Mouse (Mus musculus) left cerebral cortex, postnatal 25 days (tissue): ENCODE data around the gene 1700016K19Rik. TPM values are rescaled to one million over a fixed set of nuclear protein-coding genes. Genes with fewer than 3 reads are reported as not detected.
A peak's percentile ranks its signal among the peaks of the same experiment; 100 is the strongest.
"Not testable (repeated sequence)": the region's sequence is repeated elsewhere in the genome, so short reads cannot be mapped to it uniquely, and the experiment has no call there.

Experiments used
- DNase-seq, 2 experiments: peaks; one replicate each; pipeline ENCODE4 v3.0.0; 2022; ENCODE audit warnings: low spot score in 2 of 2, mixed read lengths in 1 of 2
- intact Hi-C: fragments of 180-260 bp; cut with DNase I; formaldehyde crosslinking; loops from one replicate; pipeline ENCODE4 v1.15.1; 2025
- total RNA-seq, 2 experiments: library from RNA; stranded (reverse); gene quantifications; 2 replicates each; pipeline ENCODE4 v1.2.3; 2021

1700016K19Rik gene
- total RNA-seq, 2 experiments from 2014 or later, result 4.6 TPM

DNA sequence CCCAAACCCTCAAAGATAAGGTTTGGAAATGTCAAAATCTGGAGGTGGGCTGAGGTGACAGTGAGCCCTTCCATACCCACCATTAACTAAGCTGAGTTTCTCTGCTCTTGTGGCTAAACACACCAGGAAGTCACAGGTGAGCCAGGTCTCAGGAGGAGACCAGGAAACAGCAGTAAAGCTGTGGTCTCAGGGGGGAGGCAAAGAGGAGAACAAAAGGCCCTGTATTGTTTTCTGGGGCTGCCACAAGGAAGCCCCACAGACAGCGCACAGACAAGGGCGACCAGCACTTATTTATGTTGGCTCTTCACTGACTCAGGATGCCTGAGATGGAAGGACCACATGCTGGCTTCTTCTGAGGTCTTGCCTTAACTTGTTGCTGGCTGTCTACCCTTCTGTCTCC lies 19.3 kb upstream of the 1700016K19Rik start:
- intact Hi-C loops, result no loop called here
- DNase-seq, result no peak

DNA sequence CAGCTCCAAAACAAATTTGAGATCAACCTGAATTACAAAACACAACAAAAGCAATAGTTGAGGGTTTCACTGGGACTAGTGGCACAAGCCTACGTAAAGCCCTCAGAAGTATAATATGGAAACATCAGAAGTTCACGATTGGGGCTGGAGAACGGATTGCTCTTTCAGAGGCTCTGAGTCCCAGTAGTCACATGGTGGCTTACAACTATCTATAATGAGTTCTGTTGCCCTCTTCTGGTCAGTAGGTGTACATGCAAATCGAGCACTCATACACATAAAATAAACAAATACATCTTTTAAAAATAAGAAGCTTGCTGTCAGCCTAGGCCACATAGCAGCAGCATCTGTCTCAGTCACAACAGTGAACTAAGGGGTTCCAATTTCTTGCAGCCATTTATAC lies 16.5 kb upstream of the 1700016K19Rik start:
- intact Hi-C loops, result no loop called here
- DNase-seq, result no peak

DNA sequence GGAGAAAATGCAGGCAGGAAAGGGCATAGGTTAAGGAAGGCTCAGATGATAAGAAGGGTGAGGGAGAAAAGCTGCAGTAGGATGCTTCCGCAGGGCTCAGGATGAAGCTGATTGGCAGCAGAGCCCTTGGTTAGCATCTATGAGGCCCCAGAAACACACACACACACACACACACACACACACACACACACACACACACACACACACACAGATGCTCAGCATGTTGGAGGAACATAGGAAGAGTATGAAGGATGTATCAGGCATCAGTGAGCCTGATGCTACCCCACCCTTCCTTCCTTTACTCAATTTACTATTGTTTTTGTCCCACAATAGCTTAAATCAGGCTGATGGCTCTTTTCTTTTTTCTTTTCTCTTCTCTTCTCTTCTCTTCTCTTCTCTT lies 15.1 kb upstream of the 1700016K19Rik start:
- DNase-seq, result no peak
- intact Hi-C loops, result no loop called here

DNA sequence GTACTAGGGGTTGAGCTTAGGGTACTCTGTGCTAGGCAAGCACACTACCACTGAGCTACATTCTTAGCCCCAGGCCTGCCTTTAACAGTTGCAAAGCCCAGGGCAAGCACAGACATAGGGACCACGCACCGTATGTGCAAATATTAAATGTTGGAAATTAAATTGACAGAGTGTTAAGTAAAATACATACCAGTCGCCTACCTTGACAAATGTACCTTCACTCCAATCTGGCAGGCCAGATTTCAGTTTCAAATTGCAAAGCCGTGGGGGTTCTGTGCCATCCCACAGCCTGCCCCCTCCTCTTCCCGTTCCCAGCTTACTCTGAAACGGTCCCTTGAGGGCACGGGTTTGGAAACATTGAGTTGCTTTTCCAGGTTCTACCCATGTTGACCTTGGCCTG lies 13.8 kb upstream of the 1700016K19Rik start:
- no peak for DNase-seq
- intact Hi-C loops, result no loop called here

DNA sequence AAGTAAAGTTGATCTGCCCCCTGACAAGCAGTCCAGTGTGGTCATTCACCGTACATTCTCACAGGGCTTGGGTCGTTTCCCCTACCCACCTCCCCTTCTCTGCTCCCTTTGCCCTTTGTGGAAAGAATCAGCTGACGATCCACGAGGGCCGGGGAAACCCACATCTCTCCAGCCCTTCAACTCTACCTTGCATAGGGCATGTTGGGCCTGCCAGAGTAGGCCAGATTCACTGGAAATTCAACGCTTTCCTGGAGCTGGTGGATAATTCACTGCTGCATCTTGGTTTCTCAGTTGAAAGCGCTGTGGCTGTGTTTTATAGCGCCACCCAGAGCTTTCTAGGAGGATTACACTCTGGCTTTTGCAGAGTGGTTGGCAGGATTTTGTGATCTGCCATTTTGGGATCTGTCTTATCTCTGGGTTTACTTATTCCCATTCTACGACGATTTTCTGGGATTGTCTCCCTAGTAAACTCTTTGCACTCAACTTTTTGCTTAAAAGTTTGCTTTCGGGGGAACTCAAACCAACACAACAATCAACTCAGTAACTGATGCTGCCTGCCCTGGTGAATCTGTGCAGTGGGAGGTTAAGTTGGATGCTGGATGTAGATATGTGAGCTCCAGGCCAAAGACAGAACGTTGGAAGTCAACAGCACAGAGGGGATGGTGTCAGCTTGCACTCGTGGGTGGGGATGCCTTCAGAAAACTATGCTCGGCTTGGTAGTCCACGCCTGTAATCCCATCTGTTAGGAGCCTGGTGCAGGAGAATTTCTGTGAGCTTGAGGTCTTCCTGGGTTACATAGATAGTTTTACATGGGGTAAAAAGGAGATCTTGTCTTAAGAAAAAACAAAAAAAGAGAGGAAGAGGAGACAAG lies 8.5 kb upstream of the 1700016K19Rik start:
- intact Hi-C loops, result no loop called here
- no peak for DNase-seq

DNA sequence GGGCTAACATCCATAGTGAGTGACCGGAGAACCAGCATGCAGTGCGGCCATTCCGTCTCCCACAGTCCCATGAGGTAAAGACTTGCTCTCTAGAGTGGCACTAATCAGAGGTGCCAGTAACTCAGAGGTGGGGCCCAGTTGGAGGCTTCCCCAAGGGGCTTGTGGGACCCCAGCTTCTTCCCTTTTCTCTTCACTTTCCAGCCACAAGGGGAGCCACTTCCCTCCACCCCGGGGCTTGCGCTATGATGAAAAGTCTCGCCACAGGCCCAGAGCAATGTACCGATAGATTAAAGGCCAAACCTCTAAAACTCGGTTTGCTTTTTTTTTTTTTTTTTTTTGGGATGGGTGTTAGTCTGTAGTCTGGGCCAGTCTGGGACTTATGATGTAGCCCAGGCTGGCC lies 7.8 kb upstream of the 1700016K19Rik start:
- DNase-seq, result no peak
- intact Hi-C loops, result no loop called here

DNA sequence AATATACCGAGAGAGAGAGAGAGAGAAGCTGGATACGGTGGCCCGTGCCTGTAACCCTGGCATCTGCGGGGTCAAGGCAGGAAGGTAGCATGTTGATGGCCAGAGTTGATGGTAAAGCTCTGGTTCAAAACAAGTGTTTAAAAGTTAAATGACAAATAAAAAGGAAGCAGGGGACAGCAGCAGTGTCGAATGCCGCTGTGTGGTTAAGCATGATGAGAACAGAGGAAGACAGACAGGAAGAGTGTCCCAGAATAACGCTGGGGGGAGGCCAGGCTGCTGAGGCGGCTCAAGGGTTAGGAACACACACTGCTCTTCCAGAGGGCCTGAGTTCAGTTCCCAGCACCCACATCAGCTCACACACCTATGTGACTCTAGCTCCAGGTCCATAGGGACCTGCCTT lies 7.2 kb upstream of the 1700016K19Rik start:
- intact Hi-C loops, result no loop called here
- no peak for DNase-seq

DNA sequence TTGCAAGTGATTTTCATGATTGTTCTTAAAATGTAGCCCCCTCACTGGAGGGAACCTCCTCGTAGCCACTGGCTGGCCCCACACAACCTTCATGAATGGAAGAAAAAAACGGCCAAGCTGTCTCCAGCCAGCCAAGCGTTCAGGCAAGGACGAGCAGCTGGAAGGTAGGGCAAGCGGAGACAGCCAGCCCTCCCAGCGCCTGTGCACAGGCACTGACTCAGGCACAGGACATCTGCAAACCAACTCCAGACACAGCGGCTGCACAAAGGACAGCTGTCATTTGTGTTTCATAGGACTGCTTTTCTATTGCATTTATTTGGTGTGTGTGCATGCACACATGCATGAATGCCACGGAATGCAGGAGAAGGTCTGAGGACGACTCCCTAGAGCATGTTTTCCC lies 5.4 kb upstream of the 1700016K19Rik start:
- intact Hi-C loops, result no loop called here

DNA sequence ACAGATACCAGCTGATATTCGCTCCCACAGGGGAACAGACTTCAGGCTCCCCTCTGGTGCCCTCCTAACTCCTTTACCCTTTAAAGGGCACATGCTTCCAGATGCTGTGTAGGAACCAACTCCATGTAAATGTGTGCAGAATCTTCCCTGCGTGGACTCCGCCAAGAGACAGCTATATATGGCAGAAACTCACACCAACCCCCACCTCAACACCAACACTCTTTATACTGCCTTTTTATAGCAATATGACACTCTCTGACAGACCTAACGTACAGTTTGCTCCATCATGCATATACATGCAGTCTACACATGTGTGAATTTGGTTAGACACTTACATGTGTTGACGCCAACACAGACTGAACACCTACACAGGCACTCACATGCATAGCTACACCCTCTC lies 989 bp downstream of the 1700016K19Rik start:
- peak; percentile 1 to 67 for DNase-seq
- intact Hi-C loops, result no loop called here

More for the DNA sequence above, 5.4 kb upstream of the 1700016K19Rik start:
- no peak for DNase-seq

DNA sequence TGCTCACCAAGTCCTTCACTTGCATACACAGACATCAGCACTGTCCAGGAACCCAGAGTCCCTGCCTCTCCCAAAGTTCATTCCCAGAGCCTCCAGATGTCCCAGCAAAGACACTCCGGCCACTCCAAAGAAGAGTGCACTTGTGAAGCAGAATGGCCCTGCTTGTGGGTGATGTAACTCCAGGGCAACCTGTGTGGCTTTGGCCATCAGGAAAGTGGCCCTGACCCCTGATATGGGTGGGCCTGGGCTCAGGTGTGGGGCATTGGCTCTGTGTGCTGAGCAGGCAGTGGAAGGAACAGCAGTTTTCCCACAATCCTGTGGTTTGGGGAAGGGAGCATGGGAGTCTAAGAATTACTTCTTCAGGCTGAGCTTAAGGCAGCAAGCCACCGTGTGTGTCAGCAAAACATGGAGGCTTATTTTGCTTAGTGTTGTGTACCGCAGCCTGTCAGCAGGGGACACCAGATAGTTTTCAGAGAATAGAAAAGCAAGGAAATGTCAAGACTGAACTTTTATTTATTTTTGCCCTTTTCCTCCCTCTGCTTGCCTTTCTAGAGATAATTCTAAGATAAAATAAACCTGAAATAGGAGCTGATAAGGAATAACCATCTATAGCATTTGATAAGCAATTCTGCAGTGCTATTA lies 1.6 kb downstream of the 1700016K19Rik start:
- peak in 1 of 2 experiments; percentile 19 for DNase-seq
- intact Hi-C loops, result no loop called here

DNA sequence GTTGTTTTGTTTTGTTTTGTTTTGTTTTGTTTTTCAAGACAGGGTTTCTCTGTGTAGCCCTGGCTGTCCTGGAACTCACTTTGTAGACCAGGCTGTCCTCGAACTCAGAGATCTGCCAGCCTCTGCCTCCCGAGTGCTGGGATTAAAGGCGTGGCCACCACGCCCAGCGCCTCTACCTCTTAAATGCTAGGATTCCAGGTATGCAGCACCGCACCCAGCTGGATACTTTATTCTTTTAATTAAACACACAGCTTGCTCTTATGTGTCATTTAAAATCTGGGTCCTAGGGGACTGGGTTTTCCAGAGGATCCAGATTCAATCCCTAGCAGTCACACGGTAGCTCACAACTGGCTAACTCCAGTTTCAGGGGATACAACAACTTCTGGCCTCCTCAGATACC lies 4.6 kb downstream of the 1700016K19Rik start:
- DNase-seq, intact Hi-C loops: not testable (repeated sequence)

DNA sequence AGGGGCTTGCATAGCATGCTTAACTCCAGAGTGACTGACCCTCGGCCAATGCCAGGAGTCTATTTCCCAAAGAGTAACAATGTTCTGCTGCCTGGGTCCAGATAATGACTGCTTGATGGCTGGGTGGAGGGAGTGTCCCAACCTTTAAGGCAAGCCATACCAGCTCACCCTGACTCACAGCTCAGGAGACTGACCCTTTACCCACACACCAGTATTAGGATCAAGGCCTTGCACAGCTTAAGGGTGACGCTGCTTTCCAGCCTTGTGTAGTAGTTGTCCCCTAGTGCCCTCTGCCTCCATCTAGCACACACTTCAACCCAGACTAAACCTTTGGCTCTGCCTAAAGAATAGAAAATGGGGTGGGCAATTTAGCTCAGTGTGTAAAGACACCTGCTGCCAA lies 8.4 kb downstream of the 1700016K19Rik start:
- DNase-seq, result no peak
- intact Hi-C loops, result no loop called here

DNA sequence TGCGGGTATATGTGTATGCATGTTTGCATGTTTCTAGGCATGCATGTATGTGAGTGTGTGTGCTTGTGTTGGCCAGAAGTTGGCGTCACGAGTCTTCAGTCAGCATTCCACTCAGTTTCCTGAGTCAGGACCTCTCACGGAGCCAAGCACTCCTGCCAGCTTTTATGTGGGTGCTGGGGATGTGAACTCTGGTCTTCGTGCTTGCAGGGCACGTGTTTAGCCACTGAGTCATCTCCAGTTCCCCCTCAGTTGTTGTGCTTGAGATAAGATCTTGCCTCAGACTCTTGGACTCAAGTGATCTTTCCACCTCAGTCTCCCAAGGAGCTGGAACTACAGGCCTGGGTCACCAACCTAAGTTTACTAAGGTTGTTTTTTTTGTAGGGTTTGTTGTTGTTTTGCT lies 9.4 kb downstream of the 1700016K19Rik start:
- DNase-seq, result no peak
- intact Hi-C loops, result no loop called here

DNA sequence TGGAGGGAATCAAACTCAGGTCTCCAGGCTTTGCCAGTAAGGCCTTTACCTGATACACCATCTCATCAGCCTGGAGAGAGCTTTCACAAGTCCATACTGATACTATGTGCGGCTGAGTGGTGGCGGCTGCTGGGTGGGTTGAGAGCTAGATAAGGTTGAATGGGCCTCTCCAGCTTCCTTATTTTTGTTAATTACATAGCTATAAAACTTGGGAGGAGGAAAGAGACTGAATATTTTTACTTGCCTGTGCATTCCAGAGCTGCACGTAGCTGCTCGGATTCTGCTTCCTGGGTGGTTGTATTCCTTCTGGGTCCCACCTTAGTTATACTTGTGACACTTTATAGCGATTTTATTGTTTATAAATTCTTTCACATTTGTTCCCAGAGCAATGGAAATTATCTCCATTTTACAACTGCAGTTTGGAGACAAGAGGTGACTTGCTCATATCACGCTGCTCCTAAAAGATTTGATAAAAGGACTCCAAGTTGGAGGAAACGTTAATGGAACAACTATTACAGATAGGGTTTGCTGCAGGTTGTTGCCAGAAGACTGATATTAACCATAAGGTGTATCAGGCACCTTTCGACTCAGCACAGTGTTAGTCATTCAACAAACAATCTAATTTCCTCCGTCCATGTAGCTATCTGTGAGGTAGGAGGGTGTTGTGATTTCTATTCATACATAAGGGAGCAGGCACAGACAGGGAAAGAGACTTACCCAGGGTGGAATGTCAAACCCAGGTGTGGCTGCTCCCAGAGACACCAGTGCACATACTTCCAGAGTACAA lies 11.3 kb downstream of the 1700016K19Rik start:
- intact Hi-C loops, result no loop called here
- DNase-seq, result no peak

DNA sequence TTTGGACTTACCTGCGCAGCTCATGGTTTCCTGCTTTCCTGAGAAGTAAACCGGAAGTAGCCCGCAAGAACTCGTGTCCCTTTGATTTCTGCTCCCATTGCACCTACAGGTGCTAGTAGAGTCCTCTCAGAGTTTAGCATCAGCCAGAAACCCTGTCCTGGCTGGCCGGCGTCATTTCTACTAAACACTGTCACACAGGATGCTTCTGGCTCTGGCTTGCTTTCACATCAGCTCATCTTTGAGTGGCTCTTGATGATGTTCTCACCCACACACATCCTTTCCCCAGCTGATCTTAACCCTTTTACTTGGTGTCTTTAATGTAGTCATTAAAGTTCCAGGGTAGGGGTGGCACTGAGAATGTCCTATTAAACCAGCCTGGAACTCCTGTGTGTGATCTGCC lies 15.5 kb downstream of the 1700016K19Rik start:
- intact Hi-C loops, result no loop called here
- DNase-seq, result no peak

DNA sequence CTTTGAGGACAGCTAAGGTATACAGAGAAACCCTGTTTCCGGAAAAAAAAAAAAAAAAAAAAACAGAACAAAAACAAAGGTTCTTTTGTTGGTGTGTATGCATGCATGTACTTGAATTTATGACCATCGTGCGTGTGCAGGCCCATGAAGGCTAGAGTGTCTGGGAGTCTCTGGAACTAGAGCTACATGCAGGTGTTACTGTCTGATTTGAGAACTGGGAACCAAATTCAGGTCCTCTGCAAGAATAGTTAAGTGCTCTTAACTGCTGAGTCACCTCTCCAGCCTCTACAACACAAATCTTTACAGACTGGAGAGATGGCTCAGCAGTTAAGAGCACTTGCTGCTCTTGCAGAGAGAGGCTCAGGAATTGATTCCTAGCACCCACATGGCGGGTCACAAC lies 16.1 kb downstream of the 1700016K19Rik start:
- intact Hi-C loops, result no loop called here
- no peak for DNase-seq

DNA sequence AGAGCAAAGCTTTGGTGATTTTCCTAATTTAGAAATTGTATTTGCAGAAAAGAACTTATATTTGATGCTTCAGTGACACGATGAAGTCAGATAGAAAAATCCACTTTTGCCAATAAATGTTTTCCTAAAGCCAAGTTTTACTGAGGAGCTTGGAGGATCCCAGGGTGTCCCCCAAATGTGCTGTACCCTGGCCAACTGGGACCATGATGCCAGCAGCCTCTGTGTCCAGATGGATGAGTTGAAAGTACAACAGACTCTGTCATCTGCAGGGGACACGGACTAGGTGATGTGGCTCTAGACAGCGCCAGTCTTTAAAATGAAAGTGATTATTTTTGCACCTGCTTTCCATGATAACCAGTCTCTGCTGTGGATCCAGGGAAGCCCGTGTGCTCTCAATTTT lies 20.2 kb downstream of the 1700016K19Rik start:
- intact Hi-C loops, result no loop called here
- no peak for DNase-seq

DNA sequence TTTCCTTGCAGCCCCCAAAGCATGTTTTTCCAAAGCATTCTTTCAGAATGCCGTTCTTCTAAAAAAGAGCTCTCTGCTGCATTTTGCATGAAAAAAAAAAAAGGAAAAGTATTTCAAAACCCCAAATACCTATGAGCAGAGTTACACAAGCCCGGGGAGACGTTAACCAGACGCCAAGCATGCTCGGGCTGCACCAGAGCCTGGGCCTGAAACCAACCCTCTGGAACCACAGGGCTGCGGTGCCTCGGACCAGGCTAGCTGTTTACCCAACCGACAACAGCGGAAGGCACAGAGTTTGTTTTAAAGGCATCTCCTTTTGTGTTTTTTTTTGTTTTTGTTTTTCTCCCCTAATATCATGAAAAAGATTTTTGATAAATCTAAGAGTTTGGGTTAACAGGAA lies 21.2 kb downstream of the 1700016K19Rik start:
- intact Hi-C loops, result no loop called here
- DNase-seq, result no peak

DNA sequence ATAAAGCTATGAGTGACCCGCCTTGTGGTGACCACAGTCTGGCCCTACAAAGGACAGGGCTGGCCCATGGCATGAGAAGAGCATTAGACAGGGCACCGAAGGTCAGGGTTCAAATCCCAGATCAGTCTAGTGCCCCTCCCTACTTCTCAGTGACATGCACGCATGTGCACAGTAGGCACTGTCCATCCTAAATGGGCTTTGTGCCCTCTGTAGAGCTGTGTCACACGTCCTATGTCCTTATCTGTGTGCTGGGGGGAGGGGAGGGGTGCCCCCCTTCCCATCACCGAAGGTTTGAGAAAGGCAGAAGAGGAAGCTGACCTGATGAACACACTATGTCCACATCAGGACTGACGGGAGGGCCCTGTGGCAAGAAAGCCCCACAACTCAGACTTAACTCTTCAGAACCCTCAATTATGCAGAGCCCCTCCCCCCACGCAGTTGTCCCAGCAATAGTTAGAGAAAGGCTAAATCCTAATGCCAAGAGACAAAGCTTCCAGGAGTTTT lies 25.4 kb downstream of the 1700016K19Rik start:
- DNase-seq, result no peak
- intact Hi-C loops, result no loop called here

DNA sequence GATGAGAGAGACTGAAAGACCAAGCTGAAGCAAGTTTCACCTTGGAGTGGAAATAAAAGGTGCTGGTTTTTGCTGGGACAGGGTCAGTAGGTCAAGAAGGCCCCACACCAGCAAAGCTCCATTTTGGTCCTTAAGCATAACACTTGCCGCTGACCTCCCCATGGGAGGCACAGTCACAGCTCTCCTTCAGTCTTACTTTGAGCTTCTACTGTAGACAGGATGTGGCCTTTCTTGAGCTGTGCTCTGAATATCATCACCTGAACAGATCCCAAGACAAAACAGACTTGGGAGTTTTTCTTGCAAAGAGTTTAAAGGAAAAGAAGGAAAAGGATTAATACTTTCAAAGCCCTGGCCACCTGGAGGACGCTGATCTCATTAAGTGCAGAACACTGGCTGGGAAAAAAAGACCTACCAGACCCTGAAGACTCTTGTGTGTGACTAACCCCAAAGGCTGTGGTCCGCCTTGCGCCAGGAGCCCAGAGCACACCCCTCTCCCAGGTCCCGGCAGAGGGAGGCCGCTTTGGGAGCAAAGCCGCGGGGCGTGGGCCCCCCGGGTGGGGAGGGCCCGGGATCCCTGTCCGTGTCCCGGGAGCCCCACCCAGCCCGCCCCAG lies 26.9 kb downstream of the 1700016K19Rik start:
- DNase-seq, result no peak
- intact Hi-C loops, result no loop called here
